In the genomic region with DNA sequence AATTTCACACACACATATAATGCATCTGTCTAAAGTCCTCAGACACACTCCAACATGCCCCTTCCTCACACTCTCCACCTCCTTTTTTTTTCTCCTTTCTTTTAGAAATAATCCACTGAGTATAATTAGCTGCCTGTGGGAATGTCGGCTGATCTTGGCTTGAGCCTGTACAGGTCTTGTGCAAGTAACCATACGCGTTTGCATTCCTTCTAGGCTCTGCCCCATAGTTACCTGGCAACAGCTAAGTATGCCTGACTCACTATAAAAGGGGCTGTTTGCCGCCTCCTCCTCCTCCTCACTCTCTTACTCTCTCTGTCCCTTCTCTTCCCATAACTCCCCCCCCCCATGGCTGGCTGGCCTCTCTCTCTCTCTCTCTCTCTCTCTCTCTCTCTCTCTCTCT, we compare ENCODE assay signal across 8 mouse cellular contexts.
DNase-seq lines count a peak whose midpoint lies in the region; ATAC-seq lines count a peak whose summit lies in the region.

No protein-coding gene starts in this region.

- no peak overlapping the region for H3K4me2 ChIP-seq in forebrain, embryonic 15.5 days (replicated peaks)

- 5% methylated on average over 4 of the region's 4 CpGs for WGBS in forebrain, embryonic 15.5 days

- DNase-seq in heart, adult 11 months = peak; percentile 77
- DNase-seq in heart, postnatal 10 days = no peak
- DNase-seq in 3T3-L1 (ENCODE audit: low read depth, low spot score) = peak; percentile 19
- peak; percentile 27 for DNase-seq in lung, postnatal 36 days
- no peak for DNase-seq in cerebellum, adult 11-12 months
- no peak for DNase-seq in cerebellum, postnatal 25 days
- no peak for DNase-seq in gastrocnemius, postnatal 14 days

- no peaks in the 10 kb centered on the region for H3K36me3 ChIP-seq in forebrain, embryonic 15.5 days

- H3K27me3 ChIP-seq in forebrain, embryonic 15.5 days = no peaks in the 10 kb centered on the region

- peak; percentile 91 for ATAC-seq in forebrain, embryonic 15.5 days (replicated peaks)

- H3K9me3 ChIP-seq in forebrain, embryonic 15.5 days = no peaks in the 10 kb centered on the region

- H3K27ac ChIP-seq in forebrain, embryonic 15.5 days (replicated peaks) = peak overlapping the region; percentile 52; the same call in 1 of the 2 replicates

- 0 out of 2 replicates have a peak, but pooled peaks cover 6% of the 10 kb centered on the region for H3K4me1 ChIP-seq in forebrain, embryonic 15.5 days

- no peak overlapping the region for H3K4me3 ChIP-seq in forebrain, embryonic 15.5 days

- intact Hi-C loops in heart, postnatal 10 days (cut with DNase I) = loop anchor here (1.0 to 5.0 kb wide), 3 partner anchors 79 to 175 kb away; a partner anchor contains a TSS
- intact Hi-C loops in gastrocnemius, postnatal 14 days (cut with DNase I; ENCODE audit: low total_unique reads) = loop anchor here (5.0 kb wide), 1 partner anchor 174 kb away; no protein-coding TSS in a partner anchor

- H3K9ac ChIP-seq in forebrain, embryonic 15.5 days (replicated peaks) = no peak overlapping the region

Comparison
In these comparisons a context has a peak if more than half of its experiments do, and no peak if none do; other contexts are left out.
1. DNase-seq: peak in heart, adult 11 months (single experiment), 3T3-L1 (single experiment) and lung, postnatal 36 days (single experiment); none in heart, postnatal 10 days (0 of 2), cerebellum, adult 11-12 months (single experiment), cerebellum, postnatal 25 days (0 of 2) and gastrocnemius, postnatal 14 days (single experiment).